In the genomic region with DNA sequence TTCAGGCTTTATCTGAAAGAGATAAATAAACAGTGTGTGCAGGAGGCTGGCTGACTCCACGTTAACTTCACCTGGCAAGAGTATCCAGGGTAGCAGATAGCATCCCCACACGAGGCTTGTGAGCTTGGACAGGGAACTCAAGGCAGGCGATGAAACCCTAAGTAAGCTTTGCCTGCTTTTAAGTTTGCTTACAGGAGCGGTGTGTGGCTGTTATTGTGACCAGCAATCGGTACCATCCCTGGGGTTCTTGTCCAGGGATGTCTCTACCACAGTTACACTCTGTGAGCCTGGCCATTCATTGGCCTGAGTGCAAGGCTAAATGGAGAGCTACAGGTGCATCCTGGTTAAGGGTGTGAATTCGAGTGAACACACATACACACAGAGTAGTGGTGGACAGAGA, we compare ENCODE assay signal across 7 mouse cellular contexts. TPM values are rescaled to one million over a fixed set of nuclear protein-coding genes. Genes with fewer than 3 reads are reported as not detected.
DNase-seq lines count a peak whose midpoint lies in the region; ATAC-seq and TF ChIP-seq lines count a peak whose summit lies in the region.

No protein-coding gene starts in this region.

- no peak overlapping the region for H3K9ac ChIP-seq in kidney, embryonic 16.5 days (replicated peaks; ENCODE audit: low read length)
- 0 out of 2 replicates have a peak overlapping the region, but pooled peaks have one; percentile 6 for H3K9ac ChIP-seq in embryonic facial prominence, embryonic 13.5 days
- H3K9ac ChIP-seq in forebrain, embryonic 16.5 days (replicated peaks; ENCODE audit: low read depth, low read length) = no peak overlapping the region

- ATAC-seq in kidney, embryonic 16.5 days (ENCODE audit: low FRiP score, low TSS enrichment) = peak; percentile 17; the same call in 1 of the 2 replicates
- no peak for ATAC-seq in embryonic facial prominence, embryonic 13.5 days (ENCODE audit: insufficient number of reproducible peaks, insufficient read depth, low FRiP score, low TSS enrichment, low read depth)
- ATAC-seq in forebrain, embryonic 16.5 days = no peak

- no peak for DNase-seq in kidney, postnatal 10 days
- DNase-seq in layer of hippocampus, adult 11-12 months (ENCODE audit: low spot score) = no peak
- DNase-seq in layer of hippocampus, adult 9-10 months (ENCODE audit: low spot score) = no peak

- no peak overlapping the region for H3ac ChIP-seq in myocyte (ENCODE audit: control insufficient read depth, insufficient read length)

- H3K4me3 ChIP-seq in kidney, embryonic 16.5 days (ENCODE audit: low read length) = no peak overlapping the region
- peak overlapping the region; percentile 4; the same call in 1 of the 2 replicates for H3K4me3 ChIP-seq in embryonic facial prominence, embryonic 13.5 days
- H3K4me3 ChIP-seq in forebrain, embryonic 16.5 days (replicated peaks; ENCODE audit: low read length) = no peak overlapping the region
- H3K4me3 ChIP-seq in myocyte = no peak overlapping the region

- H3K4me2 ChIP-seq in kidney, embryonic 16.5 days (replicated peaks; ENCODE audit: low read depth, low read length) = peak overlapping the region; percentile 28
- H3K4me2 ChIP-seq in embryonic facial prominence, embryonic 13.5 days = peak overlapping the region; percentile 31
- H3K4me2 ChIP-seq in forebrain, embryonic 16.5 days (ENCODE audit: low read length) = 0 out of 2 replicates have a peak overlapping the region, but pooled peaks have one; percentile 3
- H3K4me2 ChIP-seq in myocyte (ENCODE audit: low read depth) = peak overlapping the region; percentile 73

- H3K9me3 ChIP-seq in kidney, embryonic 16.5 days (ENCODE audit: low read length) = no peaks in the 10 kb centered on the region
- H3K9me3 ChIP-seq in embryonic facial prominence, embryonic 13.5 days = no peaks in the 10 kb centered on the region
- H3K9me3 ChIP-seq in forebrain, embryonic 16.5 days (ENCODE audit: control insufficient read depth, low read length) = no peaks in the 10 kb centered on the region

- WGBS in kidney, embryonic 16.5 days = 47% methylated on average over 6 of the region's 6 CpGs
- WGBS in embryonic facial prominence, embryonic 13.5 days = 37% methylated on average over 6 of the region's 6 CpGs
- 55% methylated on average over 6 of the region's 6 CpGs for WGBS in forebrain, embryonic 16.5 days

- TF ChIP-seq POLR2A in myocyte (IDR thresholded peaks at IDR 0.05; ENCODE audit: insufficient read length, low read depth) = no peak

- peaks cover 17% of the 10 kb centered on the region for H3K4me1 ChIP-seq in kidney, embryonic 16.5 days (ENCODE audit: insufficient read depth, low read length)
- peaks cover 20% of the 10 kb centered on the region for H3K4me1 ChIP-seq in embryonic facial prominence, embryonic 13.5 days
- H3K4me1 ChIP-seq in forebrain, embryonic 16.5 days (replicated peaks; ENCODE audit: control insufficient read depth, insufficient read depth, low read length) = peaks cover 14% of the 10 kb centered on the region

- no peaks in the 10 kb centered on the region for H3K27me3 ChIP-seq in kidney, embryonic 16.5 days (ENCODE audit: insufficient read depth, low read length)
- H3K27me3 ChIP-seq in embryonic facial prominence, embryonic 13.5 days = no peaks in the 10 kb centered on the region
- no peaks in the 10 kb centered on the region for H3K27me3 ChIP-seq in forebrain, embryonic 16.5 days (replicated peaks; ENCODE audit: control insufficient read depth, insufficient read depth, low read length)
- H3K27me3 ChIP-seq in myocyte (ENCODE audit: control insufficient read depth, insufficient read depth, insufficient read length) = no peaks in the 10 kb centered on the region

- H3K36me3 ChIP-seq in kidney, embryonic 16.5 days (ENCODE audit: insufficient read depth, low read length) = no peaks in the 10 kb centered on the region
- H3K36me3 ChIP-seq in embryonic facial prominence, embryonic 13.5 days = no peaks in the 10 kb centered on the region
- no peaks in the 10 kb centered on the region for H3K36me3 ChIP-seq in forebrain, embryonic 16.5 days (ENCODE audit: control insufficient read depth, insufficient read depth)
- H3K36me3 ChIP-seq in myocyte (ENCODE audit: control insufficient read depth, insufficient read depth) = no peaks in the 10 kb centered on the region

- H3K27ac ChIP-seq in kidney, embryonic 16.5 days (ENCODE audit: low read length) = peak overlapping the region; percentile 5; the same call in 1 of the 2 replicates
- peak overlapping the region; percentile 77 for H3K27ac ChIP-seq in embryonic facial prominence, embryonic 13.5 days
- H3K27ac ChIP-seq in forebrain, embryonic 16.5 days (ENCODE audit: low read length) = no peak overlapping the region

- no peaks in the 10 kb centered on the region for H3K79me2 ChIP-seq in myocyte (ENCODE audit: control insufficient read depth, insufficient read depth)

TF ChIP-seq in myocyte, 11 proteins besides CTCF, POLR2A, EP300 and RAD21:
- TF ChIP-seq MYOG (IDR thresholded peaks at IDR 0.05; ENCODE audit: control insufficient read depth in 1 of 3, insufficient read depth in 1 of 3, insufficient read length in 2 of 3, low read depth in 2 of 3) (no peak), CEBPB (IDR thresholded peaks at IDR 0.05; ENCODE audit: insufficient read depth, poor library complexity, severe bottlenecking) (peak; percentile 81; the same call in 1 of the 2 replicates), E2F4 (IDR thresholded peaks at IDR 0.05; ENCODE audit: insufficient read depth) (no peak), SRF (IDR thresholded peaks at IDR 0.05; ENCODE audit: control insufficient read depth, insufficient read length, low read depth) (no peak)

RNA-seq across cellular contexts. Expression of a gene that starts 58.6 kb away (rescaled TPM):
- polyA plus RNA-seq in kidney, embryonic 16.5 days (2015; fragmentation: Nextera tagmentation; extraction: Ambion mirVana) = 90.4 and 93.7 TPM in 2 replicates
- 95.5 TPM in 2 replicates for polyA plus RNA-seq in embryonic facial prominence, embryonic 13.5 days (2015; fragmentation: Nextera tagmentation; extraction: Ambion mirVana)
- 9.7 and 11.8 TPM in 2 replicates for polyA plus RNA-seq in forebrain, embryonic 16.5 days (2015; fragmentation: Nextera tagmentation; extraction: Ambion mirVana)
- 75.2 TPM for polyA plus RNA-seq in myocyte (2012; fragmentation: generic; extraction: Trizol)

Comparison
In these comparisons a context has a peak if more than half of its experiments do, and no peak if none do; other contexts are left out.
1. H3K4me2 ChIP-seq: peak in every context shown above with its lines; median percentile 73 in myocyte; 31 in embryonic facial prominence, embryonic 13.5 days; 28 in kidney, embryonic 16.5 days; 3 in forebrain, embryonic 16.5 days.